In genomic region chr6:141293460-141293853, GRCm38 (mm10) we compare ENCODE assay signal across 25 mouse cellular contexts. TPM values are rescaled to one million over a fixed set of nuclear protein-coding genes. Genes with fewer than 3 reads are reported as not detected.
"Had no signal": no experiment of that assay in that cellular context is flagged by ENCODE, and none has a peak within 500 bp of the region (broad histone marks: within the 10 kb centered on the region; RNA-seq: fewer than 3 reads in every experiment).

No protein-coding gene starts in this region.

- H3K9me3 ChIP-seq: heart, embryonic 10.5 days; heart, embryonic 12.5 days; hindbrain, embryonic 10.5 days; hindbrain, embryonic 12.5 days; kidney, embryonic 15.5 days; limb, embryonic 13.5 days; limb, embryonic 15.5 days had no signal

- H3K36me3 ChIP-seq: heart, embryonic 10.5 days; hindbrain, embryonic 10.5 days; hindbrain, embryonic 12.5 days; kidney, embryonic 15.5 days; limb, embryonic 13.5 days; limb, embryonic 15.5 days had no signal

- ATAC-seq: hindbrain, embryonic 16.5 days; inflammation-experienced regulatory T-cells, adult 6 months had no signal

- H3K9ac ChIP-seq: heart, embryonic 12.5 days; hindbrain, embryonic 12.5 days; hindbrain, embryonic 14.5 days; kidney, embryonic 15.5 days; limb, embryonic 13.5 days; limb, embryonic 15.5 days had no signal

- H3K27me3 ChIP-seq: heart, embryonic 12.5 days; hindbrain, embryonic 12.5 days; kidney, embryonic 15.5 days; limb, embryonic 13.5 days; limb, embryonic 15.5 days had no signal

- H3K4me1 ChIP-seq: heart, embryonic 10.5 days; hindbrain, embryonic 10.5 days; hindbrain, embryonic 12.5 days; kidney, embryonic 15.5 days; limb, embryonic 13.5 days; limb, embryonic 15.5 days had no signal

- H3K4me2 ChIP-seq: heart, embryonic 12.5 days; hindbrain, embryonic 12.5 days; hindbrain, embryonic 14.5 days; kidney, embryonic 15.5 days; limb, embryonic 13.5 days; limb, embryonic 15.5 days had no signal

- H3K4me3 ChIP-seq: gastrocnemius, adult 2 months; heart, embryonic 10.5 days; heart, embryonic 12.5 days; hindbrain, embryonic 10.5 days; hindbrain, embryonic 12.5 days; kidney, embryonic 15.5 days; limb, embryonic 13.5 days; limb, embryonic 15.5 days had no signal

- DNase-seq: gastrocnemius, adult 2 months; gastrocnemius, postnatal 10 days; gastrocnemius, postnatal 25 days; heart, adult 18-20 months; heart, postnatal 10 days; heart, postnatal 4 days; kidney, adult 11 months; kidney, adult 2 months; kidney, adult 9 months; kidney, postnatal 14 days; kidney, postnatal 36 days; layer of hippocampus, adult 9-11 months; layer of hippocampus, postnatal 36 days; left cerebral cortex, postnatal 4 days had no signal

- H3K27ac ChIP-seq: gastrocnemius, adult 2 months; heart, embryonic 10.5 days; hindbrain, embryonic 10.5 days; hindbrain, embryonic 12.5 days; hindbrain, embryonic 14.5 days; kidney, embryonic 15.5 days; kidney, postnatal 0 days; limb, embryonic 13.5 days; limb, embryonic 15.5 days had no signal

RNA-seq across cellular contexts. Expression of gene Pde3a, which starts 44.4 kb away (rescaled TPM):
- polyA plus RNA-seq: inflammation-experienced regulatory T-cells, adult 6 months had no signal
